Mouse (Mus musculus) limb, embryonic 13.5 days (tissue): ENCODE data around the gene Agtpbp1. TPM values are rescaled to one million over a fixed set of nuclear protein-coding genes. Genes with fewer than 3 reads are reported as not detected.

ENCODE experiments used
- ATAC-seq: fragments of 200-750 bp; cut with Nextera tagmentation; 2 replicates; pipeline ENCODE4 v1.8.0; 2017; ENCODE audit warnings: low read depth, moderate number of reproducible peaks, moderate TSS enrichment; ENCODE audit not compliant: low FRiP score
- H3K27ac ChIP-seq: fragments of 300-500 bp; sonication (generic); 2 replicates; pipeline ENCODE4 v1.5.1; 2015; ENCODE audit warnings: inconsistent platforms, mild to moderate bottlenecking, moderate library complexity
- H3K27me3 ChIP-seq: fragments of 300-500 bp; sonication (generic); 2 replicates; pipeline ENCODE4 v1.6.1; 2015; ENCODE audit warnings: mild to moderate bottlenecking, inconsistent platforms
- H3K36me3 ChIP-seq: fragments of 300-500 bp; sonication (generic); 2 replicates; pipeline ENCODE4 v1.6.1; 2015; ENCODE audit warnings: inconsistent platforms, mild to moderate bottlenecking, moderate library complexity
- H3K4me1 ChIP-seq: fragments of 300-500 bp; sonication (generic); 2 replicates; pipeline ENCODE4 v1.6.1; 2015; ENCODE audit warnings: inconsistent platforms
- H3K4me2 ChIP-seq: fragments of 300-500 bp; sonication (generic); replicated peaks from 2 replicates; pipeline ENCODE4 v1.6.1; 2015; ENCODE audit warnings: inconsistent platforms, mild to moderate bottlenecking, moderate library complexity
- H3K4me3 ChIP-seq: fragments of 300-500 bp; sonication (generic); 2 replicates; pipeline ENCODE4 v1.5.1; 2015; ENCODE audit warnings: moderate library complexity, mild to moderate bottlenecking, inconsistent platforms
- H3K9ac ChIP-seq: fragments of 300-500 bp; sonication (generic); 2 replicates; pipeline ENCODE4 v1.6.1; 2015; ENCODE audit warnings: mild to moderate bottlenecking, inconsistent platforms
- H3K9me3 ChIP-seq: fragments of 300-500 bp; sonication (generic); 2 replicates; pipeline ENCODE4 v1.6.1; 2016; ENCODE audit warnings: inconsistent platforms
- WGBS: fragments of 180-500 bp; shearing (Covaris S2); methylation state at CpG from one replicate; pipeline ENCODE4 v1.1.7; 2015; 5-methylcytosine and 5-hydroxymethylcytosine counted together
- polyA plus RNA-seq: library from polyadenylated mRNA; unstranded; fragments of >200 nt; fragmentation: Nextera tagmentation; extraction: Ambion mirVana; gene quantifications from 2 replicates; pipeline ENCODE4 v1.2.1, GENCODE M21; 2015

The Agtpbp1 gene
- polyA plus RNA-seq, 1 experiment from 2014 or later = 12.4 TPM

GRCm38 (mm10) chr13:59402026-59402775 lies 182.8 kb downstream of the Agtpbp1 start:
- WGBS = 89% methylated on average over 14 of the region's 14 CpGs
- Histone ChIP-seq H3K4me3 (no peak overlapping the region), H3K4me1 (no peaks in the 10 kb centered on the region), H3K9ac (no peak overlapping the region), H3K4me2 (no peak overlapping the region), H3K27ac (no peak overlapping the region), H3K36me3 (no peaks in the 10 kb centered on the region), H3K9me3 (no peaks in the 10 kb centered on the region), H3K27me3 (no peaks in the 10 kb centered on the region)
- no peak for ATAC-seq

- H3K27me3 ChIP-seq = no peaks in the 10 kb centered on the region
- no peaks in the 10 kb centered on the region for H3K36me3 ChIP-seq
- no peak overlapping the region for H3K9ac ChIP-seq
- ATAC-seq = no peak
- H3K4me3 ChIP-seq = no peak overlapping the region
- 20% methylated on average over 3 of the region's 3 CpGs for WGBS
- no peak overlapping the region for H3K27ac ChIP-seq
- H3K4me1 ChIP-seq = no peaks in the 10 kb centered on the region
- H3K4me2 ChIP-seq = no peak overlapping the region
- no peaks in the 10 kb centered on the region for H3K9me3 ChIP-seq
Observed at GRCm38 (mm10) chr13:59397571-59397970, 187.5 kb downstream of the Agtpbp1 start.

Other genes starting within 250 kb of the Agtpbp1 start
- gene Naa35, start within 50 bp of the Agtpbp1 start, polyA plus RNA-seq = 116 and 120 TPM in 2 replicates
- 48.0 and 50.7 TPM in 2 replicates for gene Golm1, start 90.6 kb upstream of the Agtpbp1 start, polyA plus RNA-seq
- gene 4921517D22Rik, start 108.9 kb upstream of the Agtpbp1 start, polyA plus RNA-seq = not detected in 2 replicates
- gene Spata31d1a, start 125.1 kb upstream of the Agtpbp1 start, polyA plus RNA-seq = not detected in 2 replicates
- gene Spata31d1b, start 127.1 kb upstream of the Agtpbp1 start, polyA plus RNA-seq = not detected in 2 replicates
- not detected in 2 replicates for gene Spata31d1d, start 146.5 kb upstream of the Agtpbp1 start, polyA plus RNA-seq
- 0.06 TPM in 1 of 2 replicates, not detected in the other for gene 1700014D04Rik, start 161.5 kb upstream of the Agtpbp1 start, polyA plus RNA-seq
- 111 and 116 TPM in 2 replicates for gene Isca1, start 184.6 kb upstream of the Agtpbp1 start, polyA plus RNA-seq
- gene Gm49354, start 197.0 kb upstream of the Agtpbp1 start, polyA plus RNA-seq = not detected in 2 replicates
- gene Tut7, start 237.9 kb upstream of the Agtpbp1 start, polyA plus RNA-seq = 56.4 and 57.4 TPM in 2 replicates